Mouse (Mus musculus) neural tube, embryonic 15.5 days (tissue): Measurements from ENCODE around the gene Pax3. TPM values are rescaled to one million over a fixed set of nuclear protein-coding genes. Genes with fewer than 3 reads are reported as not detected.

Experiments
- ATAC-seq: fragments of 200-750 bp; cut with Nextera tagmentation; 2 replicates; pipeline ENCODE4 v1.8.0; 2017; ENCODE audit warnings: mild to moderate bottlenecking, moderate TSS enrichment, moderate library complexity; ENCODE audit not compliant: low FRiP score
- H3K27ac ChIP-seq: fragments of 300-500 bp; sonication (generic); replicated peaks from 2 replicates; pipeline ENCODE4 v1.5.1; 2015; ENCODE audit warnings: mild to moderate bottlenecking, inconsistent platforms
- H3K27me3 ChIP-seq: fragments of 300-500 bp; sonication (generic); replicated peaks from 2 replicates; pipeline ENCODE4 v1.6.1; 2015; ENCODE audit warnings: inconsistent platforms
- H3K36me3 ChIP-seq: fragments of 300-500 bp; sonication (generic); 2 replicates; pipeline ENCODE4 v1.6.1; 2015; ENCODE audit warnings: inconsistent platforms
- H3K4me1 ChIP-seq: fragments of 300-500 bp; sonication (generic); 2 replicates; pipeline ENCODE4 v1.6.1; 2015; ENCODE audit warnings: inconsistent platforms
- H3K4me2 ChIP-seq: fragments of 300-500 bp; sonication (generic); 2 replicates; pipeline ENCODE4 v1.6.1; 2015; ENCODE audit warnings: inconsistent platforms, mild to moderate bottlenecking, moderate library complexity
- H3K4me3 ChIP-seq: fragments of 300-500 bp; sonication (generic); replicated peaks from 2 replicates; pipeline ENCODE4 v1.5.1; 2015; ENCODE audit warnings: mild to moderate bottlenecking, inconsistent platforms
- H3K9ac ChIP-seq: fragments of 300-500 bp; sonication (generic); replicated peaks from 2 replicates; pipeline ENCODE4 v1.6.1; 2015; ENCODE audit warnings: mild to moderate bottlenecking, inconsistent platforms
- H3K9me3 ChIP-seq: fragments of 300-500 bp; sonication (generic); replicated peaks from 2 replicates; pipeline ENCODE4 v1.6.1; 2016; ENCODE audit warnings: inconsistent platforms
- WGBS: fragments of 180-500 bp; shearing (Covaris S2); methylation state at CpG from one replicate; pipeline ENCODE4 v1.1.7; 2015; ENCODE audit warnings: mixed read lengths; 5-methylcytosine and 5-hydroxymethylcytosine counted together
- polyA plus RNA-seq: library from polyadenylated mRNA; unstranded; fragments of >200 nt; fragmentation: Nextera tagmentation; extraction: Ambion mirVana; gene quantifications from 2 replicates; pipeline ENCODE4 v1.2.1, GENCODE M21; 2015

Gene Pax3
- polyA plus RNA-seq, 1 experiment from 2014 or later: 3.4 TPM

GRCm38 (mm10) chr1:78129267-78129666, 67.7 kb downstream of the Pax3 start:
- Histone ChIP-seq H3K9me3 (no peaks in the 10 kb centered on the region), H3K27ac (no peak overlapping the region), H3K36me3 (no peaks in the 10 kb centered on the region), H3K4me2 (no peak overlapping the region), H3K4me3 (no peak overlapping the region), H3K9ac (no peak overlapping the region), H3K27me3 (peaks cover 22% of the 10 kb centered on the region; the same call in 1 of the 2 replicates), H3K4me1 (no peaks in the 10 kb centered on the region)
- WGBS: 16% methylated on average over 5 of the region's 5 CpGs
- no peak for ATAC-seq

- WGBS: 4% methylated on average over 10 of the region's 10 CpGs
- H3K9ac ChIP-seq: no peak overlapping the region
- H3K4me3 ChIP-seq: no peak overlapping the region
- H3K4me1 ChIP-seq: peaks cover 8% of the 10 kb centered on the region
- no peaks in the 10 kb centered on the region for H3K36me3 ChIP-seq
- H3K4me2 ChIP-seq: 0 out of 2 replicates have a peak overlapping the region, but pooled peaks have one; percentile 20
- 0 out of 2 replicates have a peak, but pooled peaks cover 3% of the 10 kb centered on the region for H3K9me3 ChIP-seq
- peaks cover 10% of the 10 kb centered on the region; the same call in 1 of the 2 replicates for H3K27me3 ChIP-seq
- ATAC-seq: no peak
- H3K27ac ChIP-seq: no peak overlapping the region
Measured at GRCm38 (mm10) chr1:78119899-78120560, 76.9 kb downstream of the Pax3 start.

- Histone ChIP-seq H3K4me3 (no peak overlapping the region), H3K9ac (no peak overlapping the region), H3K36me3 (no peaks in the 10 kb centered on the region), H3K9me3 (0 out of 2 replicates have a peak, but pooled peaks cover 3% of the 10 kb centered on the region), H3K27me3 (peaks cover 5% of the 10 kb centered on the region; the same call in 1 of the 2 replicates), H3K4me1 (peaks cover 8% of the 10 kb centered on the region), H3K27ac (no peak overlapping the region), H3K4me2 (no peak overlapping the region)
- WGBS: 93% methylated on average over 3 of the region's 3 CpGs
- ATAC-seq: no peak
Measured at GRCm38 (mm10) chr1:78116046-78116445, 80.9 kb downstream of the Pax3 start.

- H3K36me3 ChIP-seq: no peaks in the 10 kb centered on the region
- H3K9me3 ChIP-seq: no peaks in the 10 kb centered on the region
- 14% methylated on average over 6 of the region's 6 CpGs for WGBS
- no peak overlapping the region for H3K9ac ChIP-seq
- H3K4me1 ChIP-seq: no peaks in the 10 kb centered on the region
- no peak overlapping the region for H3K4me2 ChIP-seq
- no peak overlapping the region for H3K4me3 ChIP-seq
- peaks cover 5% of the 10 kb centered on the region; the same call in 1 of the 2 replicates for H3K27me3 ChIP-seq
- no peak for ATAC-seq
- H3K27ac ChIP-seq: no peak overlapping the region
Measured at GRCm38 (mm10) chr1:78110311-78110710, 86.6 kb downstream of the Pax3 start.

- H3K9ac ChIP-seq: no peak overlapping the region
- no peak overlapping the region for H3K27ac ChIP-seq
- H3K9me3 ChIP-seq: no peaks in the 10 kb centered on the region
- WGBS: 76% methylated on average over 7 of the region's 7 CpGs
- H3K4me3 ChIP-seq: no peak overlapping the region
- H3K4me2 ChIP-seq: no peak overlapping the region
- no peaks in the 10 kb centered on the region for H3K4me1 ChIP-seq
- no peak for ATAC-seq
- no peaks in the 10 kb centered on the region; the same call in 1 of the 2 replicates for H3K27me3 ChIP-seq
- H3K36me3 ChIP-seq: no peaks in the 10 kb centered on the region
Measured at GRCm38 (mm10) chr1:78103511-78103910, 93.4 kb downstream of the Pax3 start.

GRCm38 (mm10) chr1:78093619-78094018, 103.3 kb downstream of the Pax3 start:
- H3K36me3 ChIP-seq: no peaks in the 10 kb centered on the region
- no peak overlapping the region for H3K27ac ChIP-seq
- no peak overlapping the region for H3K9ac ChIP-seq
- WGBS: 90% methylated on average over 4 of the region's 4 CpGs
- ATAC-seq: no peak
- no peaks in the 10 kb centered on the region for H3K4me1 ChIP-seq
- H3K9me3 ChIP-seq: no peaks in the 10 kb centered on the region
- no peaks in the 10 kb centered on the region for H3K27me3 ChIP-seq
- no peak overlapping the region for H3K4me3 ChIP-seq
- H3K4me2 ChIP-seq: no peak overlapping the region

GRCm38 (mm10) chr1:78088646-78089045, 108.3 kb downstream of the Pax3 start:
- Histone ChIP-seq H3K27me3 (no peaks in the 10 kb centered on the region), H3K4me1 (no peaks in the 10 kb centered on the region), H3K9me3 (no peaks in the 10 kb centered on the region), H3K4me2 (no peak overlapping the region), H3K36me3 (no peaks in the 10 kb centered on the region), H3K4me3 (no peak overlapping the region), H3K27ac (no peak overlapping the region), H3K9ac (no peak overlapping the region)
- ATAC-seq: no peak
- WGBS: 67% methylated on average over 2 of the region's 2 CpGs

GRCm38 (mm10) chr1:78081761-78082160, 115.2 kb downstream of the Pax3 start:
- H3K9me3 ChIP-seq: no peaks in the 10 kb centered on the region
- no peak overlapping the region for H3K4me3 ChIP-seq
- no peak for ATAC-seq
- peak overlapping the region; percentile 30 for H3K4me2 ChIP-seq
- no peaks in the 10 kb centered on the region for H3K27me3 ChIP-seq
- no peak overlapping the region for H3K9ac ChIP-seq
- no peaks in the 10 kb centered on the region for H3K36me3 ChIP-seq
- WGBS: 40% methylated on average over 18 of the region's 18 CpGs
- H3K4me1 ChIP-seq: no peaks in the 10 kb centered on the region
- no peak overlapping the region for H3K27ac ChIP-seq

- Histone ChIP-seq H3K36me3 (no peaks in the 10 kb centered on the region), H3K27ac (no peak overlapping the region), H3K9me3 (no peaks in the 10 kb centered on the region), H3K9ac (no peak overlapping the region), H3K4me1 (no peaks in the 10 kb centered on the region), H3K27me3 (no peaks in the 10 kb centered on the region), H3K4me2 (no peak overlapping the region), H3K4me3 (no peak overlapping the region)
- WGBS: 53% methylated on average over 5 of the region's 5 CpGs
- no peak for ATAC-seq
Measured at GRCm38 (mm10) chr1:78060850-78061249, 136.1 kb downstream of the Pax3 start.

- Histone ChIP-seq H3K4me1 (no peaks in the 10 kb centered on the region), H3K36me3 (no peaks in the 10 kb centered on the region), H3K9me3 (no peaks in the 10 kb centered on the region), H3K9ac (no peak overlapping the region), H3K27ac (no peak overlapping the region), H3K4me2 (no peak overlapping the region), H3K4me3 (no peak overlapping the region), H3K27me3 (no peaks in the 10 kb centered on the region)
- ATAC-seq: no peak
- 78% methylated on average over 4 of the region's 4 CpGs for WGBS
Measured at GRCm38 (mm10) chr1:78057939-78058338, 139.0 kb downstream of the Pax3 start.

GRCm38 (mm10) chr1:78053677-78054076, 143.3 kb downstream of the Pax3 start:
- H3K4me1 ChIP-seq: no peaks in the 10 kb centered on the region
- no peak overlapping the region for H3K4me3 ChIP-seq
- no peaks in the 10 kb centered on the region for H3K27me3 ChIP-seq
- no peaks in the 10 kb centered on the region for H3K9me3 ChIP-seq
- H3K27ac ChIP-seq: no peak overlapping the region
- ATAC-seq: no peak
- H3K36me3 ChIP-seq: no peaks in the 10 kb centered on the region
- H3K4me2 ChIP-seq: no peak overlapping the region
- WGBS: 69% methylated on average over 6 of the region's 6 CpGs
- no peak overlapping the region for H3K9ac ChIP-seq
